Mouse (Mus musculus): ENCODE results near the gene Tyw1.

The Tyw1 gene

GRCm38 (mm10) chr5:130320485-130320884, 65.1 kb downstream of the Tyw1 start:
- peak; percentile 52 for DNase-seq

- DNase-seq: no peak
These were observed 70.1 kb downstream of the Tyw1 start for GRCm38 (mm10) chr5:130325486-130325885.

- no peak for DNase-seq
These were observed 72.3 kb downstream of the Tyw1 start for GRCm38 (mm10) chr5:130327615-130328263.

GRCm38 (mm10) chr5:130328366-130328765, 72.9 kb downstream of the Tyw1 start:
- no peak for DNase-seq

- no peak for DNase-seq
These were observed 74.5 kb downstream of the Tyw1 start for GRCm38 (mm10) chr5:130329889-130330288.

- DNase-seq: no peak
These were observed 75.4 kb downstream of the Tyw1 start for GRCm38 (mm10) chr5:130330801-130331200.

- DNase-seq: no peak
These were observed 75.8 kb downstream of the Tyw1 start for GRCm38 (mm10) chr5:130331206-130331605.

- peak; percentile 60 for DNase-seq
These were observed 78.1 kb downstream of the Tyw1 start for GRCm38 (mm10) chr5:130333566-130333965.

GRCm38 (mm10) chr5:130333971-130334370, 78.6 kb downstream of the Tyw1 start:
- DNase-seq: peak; percentile 41

GRCm38 (mm10) chr5:130335462-130335861, 80.0 kb downstream of the Tyw1 start:
- no peak for DNase-seq

- no peak for DNase-seq
These were observed 85.2 kb downstream of the Tyw1 start for GRCm38 (mm10) chr5:130340656-130341055.

- DNase-seq: no peak
These were observed 89.6 kb downstream of the Tyw1 start for GRCm38 (mm10) chr5:130344999-130345398.

GRCm38 (mm10) chr5:130345871-130346270, 90.5 kb downstream of the Tyw1 start:
- no peak for DNase-seq

- no peak for DNase-seq
These were observed 99.8 kb downstream of the Tyw1 start for GRCm38 (mm10) chr5:130355223-130355622.

- DNase-seq: no peak
These were observed 107.7 kb downstream of the Tyw1 start for GRCm38 (mm10) chr5:130363111-130363510.

- DNase-seq: no peak
These were observed 108.4 kb downstream of the Tyw1 start for GRCm38 (mm10) chr5:130363773-130364172.

- peak; percentile 80 for DNase-seq
These were observed 112.8 kb downstream of the Tyw1 start for GRCm38 (mm10) chr5:130368236-130368635.

- DNase-seq: peak; percentile 91
These were observed 113.8 kb downstream of the Tyw1 start, which contains the start of gene Caln1 for GRCm38 (mm10) chr5:130369237-130369636. Gene Caln1, plus strand, starts transcription at chr5:130369455.

GRCm38 (mm10) chr5:130375411-130375810, 120.0 kb downstream of the Tyw1 start:
- DNase-seq: no peak

GRCm38 (mm10) chr5:130384222-130384912, 128.9 kb downstream of the Tyw1 start, which contains the start of gene A330070K13Rik:
Gene A330070K13Rik, minus strand, starts transcription at chr5:130384631.
- DNase-seq: no peak

GRCm38 (mm10) chr5:130386418-130386817, 131.0 kb downstream of the Tyw1 start:
- no peak for DNase-seq
